Mouse (Mus musculus): Measurements from ENCODE around the gene Lcn8.
"Not testable (repeated sequence)": the region's sequence is repeated elsewhere in the genome, so short reads cannot be mapped to it uniquely, and the experiment has no call there.

The Lcn8 gene

DNA sequence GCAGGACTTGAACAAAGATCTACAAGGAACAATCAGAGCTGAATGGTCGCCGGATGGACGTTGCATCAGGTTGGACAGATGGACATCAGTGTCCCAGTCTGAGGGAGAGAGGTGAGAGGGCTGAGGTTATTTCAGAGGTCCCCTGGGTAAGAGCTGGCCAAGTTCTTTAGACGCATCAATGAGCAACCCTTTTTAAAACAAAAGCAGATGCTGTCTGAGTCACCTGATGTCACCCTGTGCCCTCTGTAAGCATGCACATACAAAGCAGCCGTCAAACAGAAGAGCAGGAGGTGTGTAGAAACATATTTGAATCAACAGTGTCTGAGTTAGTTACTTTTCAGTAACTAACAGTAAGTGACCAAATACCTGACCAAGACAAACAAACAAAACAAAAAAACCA lies 11.2 kb downstream of the Lcn8 start:
- DNase-seq (ENCODE audit: low read depth, low spot score) = no peak

DNA sequence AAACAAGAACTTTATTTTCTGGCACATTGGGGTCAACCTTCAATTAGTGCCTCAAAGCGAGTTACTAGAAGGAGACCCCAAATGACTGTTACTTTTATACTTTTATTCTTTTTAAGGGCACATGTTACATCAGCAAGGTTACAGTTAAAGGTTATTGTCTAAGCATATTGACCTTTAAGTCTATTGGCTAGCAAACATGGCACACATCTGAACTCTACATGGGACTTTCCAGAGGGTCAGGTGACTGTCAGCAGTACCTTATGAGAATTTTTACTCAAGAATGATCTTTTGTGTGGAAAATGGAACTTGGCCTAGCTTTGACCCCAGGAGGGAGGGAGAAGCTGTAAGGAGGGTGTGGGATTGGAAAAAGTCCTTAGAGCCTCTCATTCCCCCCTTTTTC lies 13.6 kb downstream of the Lcn8 start:
- no peak for DNase-seq (ENCODE audit: low read depth, low spot score)

DNA sequence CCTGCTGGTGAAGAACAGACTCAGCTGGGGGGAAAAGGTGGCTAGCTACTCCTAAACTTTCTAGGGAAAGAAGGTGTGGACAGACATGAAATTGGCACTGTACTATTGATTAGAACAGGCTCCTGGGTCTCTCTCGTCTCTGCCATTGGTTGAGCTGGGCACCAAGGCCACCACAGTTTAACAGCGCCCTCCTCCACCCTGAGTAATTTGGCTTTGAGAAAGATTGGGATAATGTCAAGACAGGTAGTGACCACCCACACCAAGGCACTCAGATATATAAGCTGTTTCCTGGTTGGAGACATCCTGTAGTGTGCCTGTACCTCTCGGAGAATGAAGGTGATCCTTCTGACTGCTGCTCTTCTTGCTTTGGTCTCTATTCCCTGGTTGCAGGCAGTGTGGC lies 23.6 kb downstream of the Lcn8 start, which contains the start of gene Lcn6:
Lcn6 (plus strand) TSS at position 301 of the 400 bp plus-strand sequence.
- DNase-seq (ENCODE audit: low read depth, low spot score) = no peak

DNA sequence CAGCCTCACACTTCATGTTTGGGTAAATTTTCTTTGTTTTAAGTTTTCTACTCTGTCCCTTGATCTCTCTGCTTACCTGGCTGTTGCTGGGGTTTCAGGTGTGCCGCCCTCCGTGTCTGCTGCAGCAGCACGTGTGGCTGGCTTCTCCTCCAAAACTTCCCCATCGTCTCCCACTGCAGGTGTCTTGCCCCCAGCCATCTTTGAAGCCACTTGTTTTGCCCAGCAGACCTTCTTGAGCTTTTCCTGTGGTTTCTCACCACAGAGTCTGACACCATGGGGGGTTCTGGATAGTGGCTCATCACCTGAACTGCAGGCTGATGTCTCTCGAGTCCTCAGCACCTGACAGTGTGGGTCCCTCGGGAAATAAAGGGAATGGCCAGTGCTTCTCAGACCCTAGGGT lies 26.6 kb downstream of the Lcn8 start:
- DNase-seq (ENCODE audit: low read depth, low spot score) = no peak

DNA sequence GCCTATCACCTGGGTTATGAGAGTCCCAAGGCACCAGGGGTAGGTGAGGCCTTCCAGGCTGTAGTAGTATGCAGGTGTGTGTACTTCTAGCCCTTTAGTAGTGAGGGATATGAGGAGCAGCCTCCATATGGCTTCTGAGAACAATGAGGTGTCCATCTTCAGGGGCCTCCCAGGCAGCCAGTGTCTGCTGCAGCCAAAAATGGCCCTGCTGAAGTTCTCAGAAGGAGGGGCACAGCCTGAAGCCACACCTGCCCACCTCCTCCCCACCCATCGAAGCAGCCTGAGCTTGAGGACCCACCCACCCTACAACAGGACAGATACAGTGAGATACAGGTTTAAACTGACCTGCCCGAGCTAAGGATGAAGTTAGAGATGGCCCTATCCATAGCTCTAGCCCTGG lies 29.5 kb downstream of the Lcn8 start, which contains the start of gene Lcn10:
Lcn10 (plus strand) TSS at position 301 of the 400 bp plus-strand sequence.
- no peak for DNase-seq (ENCODE audit: low read depth, low spot score)

DNA sequence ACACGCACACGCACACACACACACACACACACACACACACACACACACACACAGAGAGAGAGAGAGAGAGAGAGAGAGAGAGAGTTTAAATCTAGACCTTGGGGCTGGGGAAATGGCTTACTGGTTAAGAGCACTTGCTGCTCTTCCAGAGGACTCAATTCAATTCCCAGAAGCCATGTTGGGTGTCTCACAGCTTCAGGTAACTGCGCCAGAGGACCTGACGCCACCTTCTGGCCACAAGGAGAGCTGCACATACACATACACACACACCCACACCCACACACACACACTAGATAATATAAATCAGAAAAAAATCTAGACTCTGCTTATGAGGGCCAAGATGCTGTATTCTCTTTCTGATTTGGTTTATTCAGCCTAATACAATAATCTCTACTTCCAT lies 34.0 kb downstream of the Lcn8 start:
- peak; percentile 70 for DNase-seq (ENCODE audit: low read depth, low spot score)

DNA sequence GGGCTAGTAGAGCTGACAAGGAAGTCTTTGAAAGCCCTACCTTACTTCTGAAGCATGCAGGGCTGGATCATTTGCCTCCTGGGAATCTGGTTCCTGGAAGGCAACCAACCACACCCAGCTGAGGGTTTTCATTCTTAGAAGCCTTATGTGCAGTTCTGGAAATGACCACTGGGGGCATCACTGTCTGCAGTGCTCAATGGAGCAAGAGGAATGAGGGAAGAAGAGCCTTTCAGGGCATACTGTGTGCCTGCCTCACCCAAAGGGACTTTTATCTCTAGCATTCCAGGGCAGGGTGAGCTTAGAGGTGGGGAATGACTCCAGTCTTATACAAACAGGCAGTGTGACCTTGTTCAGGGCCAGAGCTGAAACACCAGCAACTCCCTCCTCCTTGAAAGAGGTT lies 41.7 kb downstream of the Lcn8 start:
- DNase-seq (ENCODE audit: low read depth, low spot score) = peak; percentile 96

DNA sequence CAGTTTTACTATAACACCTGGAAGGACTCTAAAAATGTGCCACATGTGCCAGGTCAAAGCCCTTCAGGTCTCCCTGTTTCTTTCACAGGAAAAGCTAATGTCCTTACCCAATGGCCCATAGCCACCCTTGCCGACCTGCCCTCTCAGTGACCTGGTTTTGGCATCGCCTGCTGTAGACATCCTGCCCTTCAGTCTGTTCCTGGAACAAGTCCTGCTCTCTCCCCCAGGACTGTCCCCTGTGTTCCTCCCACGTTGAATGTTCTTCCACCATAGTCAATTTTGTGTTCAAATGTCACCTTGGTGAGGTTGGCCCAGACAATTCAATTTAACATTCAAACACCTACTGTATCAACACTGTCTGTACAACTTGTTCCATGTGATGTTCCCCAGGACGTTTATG lies 44.0 kb downstream of the Lcn8 start:
- no peak for DNase-seq (ENCODE audit: low read depth, low spot score)

DNA sequence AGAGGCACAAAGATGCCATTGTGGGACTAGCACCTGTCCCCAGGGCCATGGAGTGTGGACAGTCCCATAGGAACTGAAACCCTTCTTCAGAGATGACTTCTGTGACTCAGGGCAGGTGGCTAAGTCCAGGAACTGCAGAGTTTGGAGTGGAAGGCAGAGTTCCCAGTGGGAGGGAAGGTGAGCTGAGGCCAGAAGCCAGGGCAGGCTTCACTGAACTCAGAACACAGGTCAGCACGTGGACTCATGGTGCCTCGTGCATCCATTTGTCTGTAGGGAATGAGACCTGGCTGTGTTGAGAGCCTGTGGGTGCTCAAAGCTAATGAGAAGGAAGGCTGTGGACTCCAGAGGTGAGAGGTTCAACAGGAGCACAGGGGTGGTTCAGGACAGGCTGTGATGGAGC lies 45.8 kb downstream of the Lcn8 start:
- DNase-seq (ENCODE audit: low read depth, low spot score) = no peak

DNA sequence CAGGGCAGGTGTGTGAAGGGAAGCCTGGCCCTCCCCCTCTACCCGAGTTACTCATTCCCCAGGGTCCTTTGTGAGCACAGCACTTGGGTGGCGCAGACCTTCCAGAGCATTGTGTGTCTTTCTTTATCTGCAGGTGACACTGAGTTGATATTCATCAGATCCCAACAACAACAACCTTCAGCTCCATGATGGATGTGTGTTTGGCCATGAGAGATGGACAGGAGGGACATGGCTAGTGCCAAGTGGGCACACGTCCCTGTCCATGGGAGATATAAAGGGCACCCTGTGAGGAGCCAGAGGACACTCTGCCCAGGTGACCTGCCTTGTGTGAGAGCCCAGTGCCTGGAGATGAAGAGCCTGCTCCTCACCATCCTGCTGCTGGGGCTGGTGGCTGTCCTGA lies 46.8 kb downstream of the Lcn8 start, which contains the start of gene Obp2a:
Obp2a (plus strand) TSS at position 301 of the 400 bp plus-strand sequence.
- not testable (repeated sequence) for DNase-seq (ENCODE audit: low read depth, low spot score)

DNA sequence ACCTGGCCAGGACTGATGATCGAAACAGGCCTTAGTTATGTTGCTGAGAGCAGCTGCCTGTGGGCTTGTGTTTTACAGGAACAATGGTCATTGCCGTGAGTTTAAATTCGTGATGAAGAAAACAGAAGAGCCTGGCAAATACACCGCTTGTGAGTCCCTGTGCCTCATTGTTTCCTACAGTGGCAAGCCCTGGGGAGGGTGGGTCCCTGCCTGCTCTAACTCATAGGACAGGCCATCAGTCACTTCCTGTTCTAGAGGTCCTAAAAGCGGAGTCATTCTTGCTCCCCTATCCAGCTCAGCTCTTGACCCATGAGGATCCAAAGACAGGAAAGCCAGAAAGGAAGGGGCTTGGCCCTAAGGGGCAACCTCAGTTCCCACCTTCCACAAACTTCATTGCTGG lies 48.1 kb downstream of the Lcn8 start:
- DNase-seq (ENCODE audit: low read depth, low spot score) = no peak

DNA sequence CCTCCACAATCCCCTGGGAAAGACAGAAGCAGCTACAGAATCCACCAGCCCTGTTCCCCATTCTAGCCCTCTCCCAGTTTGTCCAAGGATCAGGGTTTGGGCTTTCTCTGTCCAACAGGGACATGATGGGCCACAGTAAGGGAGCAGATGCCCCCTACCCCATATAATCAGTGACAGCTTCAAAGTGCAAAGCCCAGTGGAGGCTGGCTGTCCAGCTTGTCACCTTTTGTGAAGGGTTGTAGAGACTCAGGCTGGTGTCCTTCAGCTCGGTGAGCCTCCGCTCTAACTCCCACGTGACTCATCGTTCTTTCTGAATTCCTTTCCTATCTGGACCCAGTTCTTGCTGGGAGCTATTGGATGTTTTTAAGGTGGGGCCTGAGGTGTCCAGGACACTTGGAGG lies 50.8 kb downstream of the Lcn8 start:
- no peak for DNase-seq (ENCODE audit: low read depth, low spot score)
